Mouse (Mus musculus): ENCODE data around the gene Pigq.

Pigq gene

GRCm38 (mm10) chr17:25944366-25945163 is at the start of gene Pigq, which contains the start of gene Nhlrc4:
Gene Pigq (minus strand): TSS chr17:25944936.
Gene Nhlrc4 (minus strand): TSS chr17:25944961.
- DNase-seq (ENCODE audit: low spot score): no peak

DNA sequence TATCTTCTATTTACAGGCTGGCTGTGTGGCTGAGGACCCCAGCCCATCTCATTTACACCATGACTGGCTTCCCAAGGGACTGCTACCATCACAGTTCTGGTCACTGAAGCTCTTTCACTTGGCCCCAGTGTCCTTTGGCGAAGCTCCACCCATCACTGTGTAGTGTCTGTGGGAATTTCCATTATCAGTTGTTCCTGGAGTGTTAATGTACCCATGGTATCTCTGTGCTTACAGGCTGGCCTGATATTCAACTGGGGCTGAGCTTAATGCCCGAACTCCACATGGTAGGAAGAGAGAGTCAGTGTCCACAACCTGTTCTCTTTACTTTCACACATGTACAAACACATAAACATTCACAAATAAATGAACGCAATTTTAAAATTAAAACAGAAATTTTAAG is 48.8 kb upstream of the Pigq start:
- no peak for DNase-seq (ENCODE audit: low spot score)

DNA sequence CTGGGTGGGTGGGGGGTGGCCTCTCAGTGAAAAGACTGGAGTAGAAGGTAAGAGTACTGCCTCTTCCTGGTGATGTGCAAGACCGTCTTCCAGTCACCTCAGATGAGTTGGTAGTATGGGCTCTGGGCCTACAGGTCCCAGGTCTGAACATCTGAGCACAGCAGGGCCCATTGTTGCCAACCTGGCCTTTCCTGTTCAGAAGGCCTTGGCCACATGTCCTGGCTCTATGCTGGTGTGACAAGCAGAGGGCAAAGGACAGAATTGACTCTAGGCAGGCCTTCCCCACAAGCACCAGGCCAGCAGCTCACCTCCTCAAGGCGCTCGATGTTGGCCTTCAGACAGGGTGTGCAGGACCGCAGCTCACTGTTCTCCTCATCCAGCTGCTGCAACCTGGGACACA is 47.5 kb upstream of the Pigq start:
- DNase-seq (ENCODE audit: low spot score): no peak

GRCm38 (mm10) chr17:25990331-25990730 is 45.6 kb upstream of the Pigq start:
- DNase-seq (ENCODE audit: low spot score): no peak

DNA sequence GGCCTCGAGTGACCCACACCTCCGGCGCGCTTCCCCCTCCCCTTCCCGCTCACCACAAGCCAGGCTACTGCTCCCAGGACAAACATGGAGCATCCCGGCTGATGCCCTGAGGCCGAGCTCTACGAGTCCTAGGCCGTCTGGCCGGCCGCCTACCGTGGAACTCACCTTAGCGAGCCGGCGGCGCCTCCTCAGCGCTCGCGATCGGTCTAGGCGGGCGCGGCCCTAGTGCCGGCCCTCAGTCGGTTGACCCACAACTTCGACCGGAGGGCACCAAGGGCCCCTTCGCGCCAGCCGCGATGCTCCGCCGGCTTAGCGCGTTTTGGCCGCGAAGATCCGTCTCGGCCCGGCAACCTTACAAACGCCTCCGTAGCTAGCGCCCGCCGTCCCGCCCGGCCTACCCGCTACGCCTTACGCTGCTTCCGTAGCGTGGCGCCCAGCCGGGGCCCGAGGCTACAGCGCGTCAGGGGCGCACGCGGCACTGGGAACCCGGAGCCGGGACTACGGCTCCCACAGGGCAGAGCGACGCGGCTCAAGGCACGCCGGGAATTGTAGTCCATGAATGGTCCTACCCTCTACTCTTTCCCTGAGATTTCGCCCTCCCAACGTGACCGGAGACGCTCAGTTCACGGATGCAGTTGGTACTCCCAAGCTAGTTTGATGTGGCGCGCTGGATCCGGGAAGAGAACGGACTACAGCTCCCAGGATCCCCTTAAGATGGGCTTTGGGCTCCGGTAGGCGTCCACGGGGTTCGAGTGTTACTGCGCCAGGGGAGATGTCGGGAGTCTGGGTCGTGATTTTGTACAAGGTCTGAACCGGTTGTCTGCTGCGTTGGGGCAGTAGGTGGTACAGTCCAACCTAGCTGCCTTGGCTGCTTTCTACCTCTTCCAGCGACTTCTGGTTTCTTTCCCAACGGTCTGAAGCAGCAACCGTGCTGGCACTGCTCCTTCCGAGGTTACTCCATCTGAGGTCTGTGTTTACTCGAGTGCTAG is 40.9 kb upstream of the Pigq start, which contains the start of gene Capn15:
Capn15 (minus strand) TSS at position 491 of the 989 bp plus-strand sequence.
- peak; percentile 96 for DNase-seq (ENCODE audit: low spot score)

GRCm38 (mm10) chr17:25984556-25985305 is 40.0 kb upstream of the Pigq start:
- DNase-seq (ENCODE audit: low spot score): no peak

DNA sequence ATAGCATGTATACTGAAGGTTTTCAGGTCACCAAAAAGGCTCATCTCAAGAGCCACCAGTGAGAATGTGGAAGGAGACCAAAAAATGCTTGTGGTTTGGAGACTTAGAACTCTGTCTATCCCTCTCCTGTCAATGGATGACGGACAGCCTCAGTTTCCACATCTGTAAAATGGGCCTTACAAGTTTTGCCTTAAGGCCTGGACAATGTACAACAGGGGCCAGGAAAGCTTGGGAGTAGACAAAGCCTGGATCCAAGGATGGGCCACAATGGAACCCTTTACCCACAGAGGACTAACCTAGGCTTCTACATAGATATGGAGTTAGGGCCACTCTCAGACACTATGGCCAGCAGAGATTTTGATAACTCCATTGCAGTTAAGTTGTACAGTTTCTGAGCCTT is 39.3 kb upstream of the Pigq start:
- DNase-seq (ENCODE audit: low spot score): no peak

DNA sequence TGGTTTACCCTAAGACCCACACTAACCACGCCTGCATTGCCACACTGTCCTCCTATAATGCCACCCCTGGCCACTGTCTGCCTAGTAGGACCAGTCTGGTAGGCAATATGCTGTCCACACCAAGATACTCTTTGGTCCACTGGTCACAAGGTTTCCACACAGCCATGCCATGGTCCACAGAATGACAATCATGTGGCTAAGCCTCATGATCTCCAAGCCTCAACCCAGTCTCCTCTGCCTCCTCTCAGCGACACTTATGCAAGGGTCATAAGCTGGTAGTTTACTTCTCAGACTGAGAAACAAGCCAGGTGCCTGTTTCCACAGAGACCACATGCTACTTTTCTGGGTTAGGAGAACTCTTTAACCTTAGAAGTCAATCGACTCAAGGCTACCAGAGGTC is 38.2 kb upstream of the Pigq start:
- no peak for DNase-seq (ENCODE audit: low spot score)

- DNase-seq (ENCODE audit: low spot score): no peak
Measured at GRCm38 (mm10) chr17:25980854-25981253, 36.1 kb upstream of the Pigq start.

- no peak for DNase-seq (ENCODE audit: low spot score)
Measured at GRCm38 (mm10) chr17:25979829-25980738, 35.3 kb upstream of the Pigq start.

DNA sequence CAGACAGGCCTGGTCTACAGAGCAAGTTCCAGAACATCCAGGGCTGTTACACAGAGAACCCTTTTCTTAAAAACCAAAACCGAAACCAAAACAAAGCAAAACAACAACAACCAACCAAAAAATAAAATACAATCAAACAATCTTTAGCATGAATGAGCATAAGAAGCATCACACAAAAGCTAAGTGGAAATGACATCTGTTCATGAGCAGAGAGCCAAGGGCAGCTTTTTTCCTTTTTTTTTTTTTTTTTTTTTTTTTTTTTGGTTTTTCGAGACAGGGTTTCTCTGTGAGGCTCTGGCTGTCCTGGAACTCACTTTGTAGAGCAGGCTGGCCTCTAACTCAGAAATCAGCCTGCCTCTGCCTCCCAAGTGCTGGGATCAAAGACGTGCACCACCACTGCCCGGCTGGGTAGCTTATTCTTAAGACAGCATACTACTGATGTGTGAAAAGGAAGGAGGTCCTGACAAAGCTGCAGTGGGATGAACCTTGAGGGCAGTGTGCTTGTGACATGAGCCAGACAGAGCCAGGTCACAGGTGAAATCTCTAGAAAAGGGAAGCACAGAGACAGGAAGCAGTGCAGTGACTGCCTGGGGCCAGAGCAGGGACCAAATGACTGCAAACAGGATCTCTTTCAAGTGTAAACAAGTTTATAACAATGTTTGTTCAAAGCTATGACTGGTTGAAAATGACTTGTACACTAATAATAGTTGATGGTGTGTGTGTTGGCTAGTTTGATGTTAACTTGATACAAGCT is 26.4 kb upstream of the Pigq start:
- DNase-seq (ENCODE audit: low spot score): no peak

DNA sequence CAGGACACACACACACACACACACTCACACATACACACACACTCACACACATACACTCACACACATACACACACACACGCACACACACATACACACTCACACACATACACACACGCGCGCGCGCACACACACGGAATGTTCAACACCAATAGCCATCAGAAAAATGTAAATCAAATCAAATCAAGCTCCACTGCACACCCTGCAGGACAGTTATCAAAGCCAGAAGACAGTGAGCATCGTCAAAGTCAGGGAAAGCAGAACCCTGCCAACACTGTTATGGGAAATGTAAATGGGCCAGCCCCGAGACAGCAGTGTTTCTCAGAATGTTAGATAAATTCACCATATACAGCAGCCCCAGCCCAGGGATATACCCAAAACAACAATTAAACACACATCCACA is 25.7 kb upstream of the Pigq start:
- DNase-seq (ENCODE audit: low spot score): no peak

- DNase-seq (ENCODE audit: low spot score): no peak
Measured at GRCm38 (mm10) chr17:25968176-25968575, 23.4 kb upstream of the Pigq start.

DNA sequence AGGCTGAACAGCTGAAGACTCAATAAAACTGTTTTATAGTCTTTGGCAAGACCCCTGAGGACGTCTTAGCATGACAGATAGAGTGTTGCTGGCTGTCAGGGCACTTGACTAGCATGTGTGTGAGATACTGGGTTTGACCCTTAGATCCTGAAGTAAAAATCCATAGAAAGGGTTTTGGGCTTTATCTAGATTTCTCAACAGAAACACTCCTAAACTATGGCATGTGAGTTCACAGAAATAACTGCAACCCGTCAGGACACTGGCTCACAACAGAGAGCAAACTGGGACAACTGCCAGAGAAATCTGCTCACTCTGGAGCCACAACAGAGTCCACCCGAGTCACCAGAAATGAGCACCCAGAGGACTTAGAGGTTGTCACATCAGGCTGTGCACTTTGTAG is 22.9 kb upstream of the Pigq start:
- DNase-seq (ENCODE audit: low spot score): peak; percentile 59

DNA sequence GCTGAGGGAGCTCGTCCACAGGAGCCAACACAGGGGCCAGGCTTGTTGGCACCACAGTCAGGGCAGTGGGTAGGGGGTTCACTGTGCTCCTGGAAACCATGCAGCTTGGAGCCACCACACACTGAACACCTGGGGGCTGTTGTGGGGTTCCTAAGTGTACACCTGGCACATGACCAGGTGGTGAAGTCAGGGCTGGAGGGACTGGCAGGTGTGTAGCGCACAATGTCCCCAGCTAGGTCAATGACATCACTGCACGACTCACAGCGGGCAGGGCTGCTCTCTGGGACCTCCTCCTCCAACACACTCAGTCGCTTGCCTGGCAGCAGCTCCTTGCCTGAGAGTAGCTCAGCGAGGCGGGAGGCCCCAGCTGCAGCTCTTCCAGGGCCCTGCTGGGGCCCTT is 19.5 kb upstream of the Pigq start:
- DNase-seq (ENCODE audit: low spot score): no peak

DNA sequence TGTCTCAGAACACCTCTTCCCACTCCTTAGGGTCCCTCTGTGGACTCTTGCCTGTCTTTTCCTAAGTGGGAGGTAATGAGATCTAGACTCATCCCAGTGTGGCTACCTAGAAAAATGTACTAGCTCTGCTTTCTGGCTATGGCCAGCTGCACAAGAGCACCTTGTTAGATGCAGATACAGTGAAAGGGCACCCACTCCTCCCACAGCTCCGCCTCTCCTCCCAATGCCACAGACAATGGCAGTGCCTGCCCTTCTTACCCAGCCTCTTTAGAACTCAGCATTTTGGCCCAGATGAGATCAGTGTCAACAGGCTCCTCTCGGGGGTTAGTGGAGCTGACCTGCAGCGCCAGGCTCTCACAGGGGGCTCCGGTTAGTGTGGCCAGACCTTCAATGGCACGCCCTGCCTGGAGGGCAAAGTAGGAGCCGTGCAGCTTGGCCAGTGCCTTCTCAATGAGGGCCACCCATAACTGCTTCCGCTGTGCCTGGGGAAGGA is 17.7 kb upstream of the Pigq start:
- DNase-seq (ENCODE audit: low spot score): no peak

- DNase-seq (ENCODE audit: low spot score): no peak
Measured at GRCm38 (mm10) chr17:25961566-25961965, 16.8 kb upstream of the Pigq start.

DNA sequence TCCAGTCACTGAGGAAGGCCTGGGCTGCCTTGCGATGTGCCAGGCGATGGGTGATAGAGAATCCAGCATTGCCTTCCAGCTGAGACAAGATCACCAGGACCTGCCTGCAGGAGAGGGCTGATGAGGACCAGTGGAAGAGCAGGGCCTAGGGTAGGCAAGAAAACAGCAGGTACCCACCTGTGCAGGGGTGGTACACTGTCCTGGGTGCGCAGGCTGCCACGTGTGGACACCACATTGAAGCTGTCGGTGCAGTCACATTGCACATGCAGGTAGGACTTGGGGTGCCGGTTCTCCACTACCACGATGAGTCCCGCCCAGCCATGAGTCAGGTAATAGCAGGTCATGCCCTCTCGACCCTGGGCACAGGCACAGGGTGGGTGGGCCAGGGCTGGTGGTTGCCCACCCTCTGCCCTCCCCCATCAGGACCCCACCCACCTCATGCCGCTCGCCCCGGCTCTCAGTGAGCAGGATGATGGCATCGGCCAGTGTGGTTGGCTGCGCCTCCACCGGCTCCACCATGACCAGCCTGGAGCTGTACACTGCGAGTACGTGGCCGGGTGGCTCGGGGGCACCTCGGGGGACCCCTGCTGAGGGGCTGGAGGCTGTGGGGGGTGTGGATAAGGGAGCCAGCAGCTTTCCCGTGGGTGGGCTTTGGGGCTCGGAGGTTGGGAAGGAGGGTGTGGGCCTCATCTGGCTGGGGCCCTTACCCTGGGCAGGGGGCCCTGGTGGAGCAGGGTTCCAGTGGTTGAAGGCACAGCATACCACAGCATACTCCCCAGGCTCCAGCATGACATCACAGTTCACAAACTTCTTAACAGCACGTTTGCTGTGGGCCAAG is 15.1 kb upstream of the Pigq start:
- no peak for DNase-seq (ENCODE audit: low spot score)

All from adipocyte (in vitro differentiated cells).